Mouse (Mus musculus): Measurements from ENCODE around the gene Ebp. TPM values are rescaled to one million over a fixed set of nuclear protein-coding genes. Genes with fewer than 3 reads are reported as not detected.

Gene Ebp
- polyA plus RNA-seq, 1 experiment from 2014 or later: 28.5 TPM

GRCm38 (mm10) chrX:8218114-8218513 is 24.8 kb upstream of the Ebp start:
- Histone ChIP-seq H3K9me3 (replicated peaks; ENCODE audit: control insufficient read depth, low read length) (no peaks in the 10 kb centered on the region), H3K9ac (ENCODE audit: low read length) (no peak overlapping the region), H3K27me3 (replicated peaks; ENCODE audit: control insufficient read depth, insufficient read depth, low read length) (no peaks in the 10 kb centered on the region), H3K36me3 (ENCODE audit: control insufficient read depth, insufficient read depth, low read length) (no peaks in the 10 kb centered on the region), H3K4me2 (ENCODE audit: low read length) (no peak overlapping the region), H3K27ac (ENCODE audit: low read depth, low read length) (no peak overlapping the region), H3K4me1 (ENCODE audit: control insufficient read depth, insufficient read depth, low read length) (no peaks in the 10 kb centered on the region), H3K4me3 (ENCODE audit: low read depth, low read length) (no peak overlapping the region)
- ATAC-seq (no peak), DNase-seq (ENCODE audit: low spot score) (no peak)
- WGBS: 72% methylated on average over 2 of the region's 2 CpGs

- ATAC-seq (no peak), DNase-seq (ENCODE audit: low spot score) (no peak)
- H3K4me3 ChIP-seq (ENCODE audit: low read depth, low read length): no peak overlapping the region
- 42% methylated on average over 6 of the region's 6 CpGs for WGBS
- H3K36me3 ChIP-seq (ENCODE audit: control insufficient read depth, insufficient read depth, low read length): no peaks in the 10 kb centered on the region
- no peaks in the 10 kb centered on the region for H3K4me1 ChIP-seq (ENCODE audit: control insufficient read depth, insufficient read depth, low read length)
- H3K27ac ChIP-seq (ENCODE audit: low read depth, low read length): no peak overlapping the region
- no peaks in the 10 kb centered on the region for H3K27me3 ChIP-seq (replicated peaks; ENCODE audit: control insufficient read depth, insufficient read depth, low read length)
- no peaks in the 10 kb centered on the region for H3K9me3 ChIP-seq (replicated peaks; ENCODE audit: control insufficient read depth, low read length)
- H3K9ac ChIP-seq (ENCODE audit: low read length): no peak overlapping the region
- H3K4me2 ChIP-seq (ENCODE audit: low read length): no peak overlapping the region
Observed at GRCm38 (mm10) chrX:8217383-8217782, 24.1 kb upstream of the Ebp start.

GRCm38 (mm10) chrX:8211490-8212207 is 18.3 kb upstream of the Ebp start:
- Histone ChIP-seq H3K4me3 (ENCODE audit: low read depth, low read length) (no peak overlapping the region), H3K36me3 (ENCODE audit: control insufficient read depth, insufficient read depth, low read length) (no peaks in the 10 kb centered on the region), H3K27ac (ENCODE audit: low read depth, low read length) (no peak overlapping the region), H3K9me3 (replicated peaks; ENCODE audit: control insufficient read depth, low read length) (no peaks in the 10 kb centered on the region), H3K27me3 (replicated peaks; ENCODE audit: control insufficient read depth, insufficient read depth, low read length) (no peaks in the 10 kb centered on the region), H3K4me2 (ENCODE audit: low read length) (no peak overlapping the region), H3K4me1 (ENCODE audit: control insufficient read depth, insufficient read depth, low read length) (no peaks in the 10 kb centered on the region), H3K9ac (ENCODE audit: low read length) (no peak overlapping the region)
- DNase-seq (ENCODE audit: low spot score): no peak
- 73% methylated on average over 7 of the region's 7 CpGs for WGBS
- ATAC-seq: no peak

- Histone ChIP-seq H3K4me3 (ENCODE audit: low read depth, low read length) (no peak overlapping the region), H3K4me2 (ENCODE audit: low read length) (no peak overlapping the region), H3K4me1 (ENCODE audit: control insufficient read depth, insufficient read depth, low read length) (no peaks in the 10 kb centered on the region), H3K36me3 (ENCODE audit: control insufficient read depth, insufficient read depth, low read length) (no peaks in the 10 kb centered on the region), H3K27me3 (replicated peaks; ENCODE audit: control insufficient read depth, insufficient read depth, low read length) (no peaks in the 10 kb centered on the region), H3K9me3 (replicated peaks; ENCODE audit: control insufficient read depth, low read length) (no peaks in the 10 kb centered on the region), H3K9ac (ENCODE audit: low read length) (no peak overlapping the region), H3K27ac (ENCODE audit: low read depth, low read length) (no peak overlapping the region)
- DNase-seq (ENCODE audit: low spot score): no peak
- 64% methylated on average over 2 of the region's 2 CpGs for WGBS
- ATAC-seq: no peak
Observed at GRCm38 (mm10) chrX:8209720-8210119, 16.4 kb upstream of the Ebp start.

- Histone ChIP-seq H3K27me3 (replicated peaks; ENCODE audit: control insufficient read depth, insufficient read depth, low read length) (no peaks in the 10 kb centered on the region), H3K4me3 (ENCODE audit: low read depth, low read length) (peak overlapping the region; percentile 48; the same call in 1 of the 2 replicates), H3K9me3 (replicated peaks; ENCODE audit: control insufficient read depth, low read length) (no peaks in the 10 kb centered on the region), H3K4me1 (ENCODE audit: control insufficient read depth, insufficient read depth, low read length) (no peaks in the 10 kb centered on the region), H3K4me2 (ENCODE audit: low read length) (peak overlapping the region; percentile 56), H3K36me3 (ENCODE audit: control insufficient read depth, insufficient read depth, low read length) (no peaks in the 10 kb centered on the region), H3K27ac (ENCODE audit: low read depth, low read length) (no peak overlapping the region), H3K9ac (ENCODE audit: low read length) (no peak overlapping the region)
- WGBS: 37% methylated on average over 4 of the region's 4 CpGs
- DNase-seq (ENCODE audit: low spot score): peak; percentile 0
- no peak for ATAC-seq
Observed at GRCm38 (mm10) chrX:8207224-8207623, 13.9 kb upstream of the Ebp start.

GRCm38 (mm10) chrX:8206694-8207197 is 13.4 kb upstream of the Ebp start:
- ATAC-seq (peak; percentile 30), DNase-seq (ENCODE audit: low spot score) (peak; percentile 10)
- Histone ChIP-seq H3K4me1 (ENCODE audit: control insufficient read depth, insufficient read depth, low read length) (no peaks in the 10 kb centered on the region), H3K9ac (ENCODE audit: low read length) (no peak overlapping the region; the same call in 1 of the 2 replicates), H3K36me3 (ENCODE audit: control insufficient read depth, insufficient read depth, low read length) (no peaks in the 10 kb centered on the region), H3K27ac (ENCODE audit: low read depth, low read length) (no peak overlapping the region), H3K27me3 (replicated peaks; ENCODE audit: control insufficient read depth, insufficient read depth, low read length) (no peaks in the 10 kb centered on the region), H3K9me3 (replicated peaks; ENCODE audit: control insufficient read depth, low read length) (no peaks in the 10 kb centered on the region), H3K4me2 (ENCODE audit: low read length) (peak overlapping the region; percentile 56), H3K4me3 (ENCODE audit: low read depth, low read length) (peak overlapping the region; percentile 48)
- 30% methylated on average over 11 of the region's 11 CpGs for WGBS

- Histone ChIP-seq H3K4me2 (ENCODE audit: low read length) (peak within 1 kb of the TSS; percentile 56), H3K36me3 (ENCODE audit: control insufficient read depth, insufficient read depth, low read length) (no peaks in the 10 kb centered on the region), H3K4me3 (ENCODE audit: low read depth, low read length) (peak within 1 kb of the TSS; percentile 48), H3K4me1 (ENCODE audit: control insufficient read depth, insufficient read depth, low read length) (no peaks in the 10 kb centered on the region), H3K27ac (ENCODE audit: low read depth, low read length) (no peak within 1 kb of the TSS; the same call in 1 of the 2 replicates), H3K9ac (ENCODE audit: low read length) (peak within 1 kb of the TSS; percentile 73), H3K9me3 (replicated peaks; ENCODE audit: control insufficient read depth, low read length) (no peaks in the 10 kb centered on the region), H3K27me3 (replicated peaks; ENCODE audit: control insufficient read depth, insufficient read depth, low read length) (no peaks in the 10 kb centered on the region)
- ATAC-seq (peak; percentile 98), DNase-seq (ENCODE audit: low spot score) (peak; percentile 89)
- WGBS: 28% methylated on average over 44 of the region's 46 CpGs
Observed at GRCm38 (mm10) chrX:8206015-8206693, 12.8 kb upstream of the Ebp start, which contains the start of gene Porcn. Gene Porcn, minus strand, starts transcription at chrX:8206525.

- no peaks in the 10 kb centered on the region for H3K27me3 ChIP-seq (replicated peaks; ENCODE audit: control insufficient read depth, insufficient read depth, low read length)
- ATAC-seq (no peak), DNase-seq (ENCODE audit: low spot score) (no peak)
- H3K27ac ChIP-seq (ENCODE audit: low read depth, low read length): no peak overlapping the region
- no peaks in the 10 kb centered on the region for H3K9me3 ChIP-seq (replicated peaks; ENCODE audit: control insufficient read depth, low read length)
- H3K9ac ChIP-seq (ENCODE audit: low read length): peak overlapping the region; percentile 73
- 44% methylated on average over 7 of the region's 7 CpGs for WGBS
- H3K4me1 ChIP-seq (ENCODE audit: control insufficient read depth, insufficient read depth, low read length): no peaks in the 10 kb centered on the region
- H3K36me3 ChIP-seq (ENCODE audit: control insufficient read depth, insufficient read depth, low read length): peaks cover 5% of the 10 kb centered on the region; the same call in 1 of the 2 replicates
- H3K4me2 ChIP-seq (ENCODE audit: low read length): peak overlapping the region; percentile 56
- H3K4me3 ChIP-seq (ENCODE audit: low read depth, low read length): peak overlapping the region; percentile 48
Observed at GRCm38 (mm10) chrX:8205551-8205950, 12.2 kb upstream of the Ebp start.

GRCm38 (mm10) chrX:8205088-8205487 is 11.8 kb upstream of the Ebp start:
- no peak for DNase-seq (ENCODE audit: low spot score)
- H3K9me3 ChIP-seq (replicated peaks; ENCODE audit: control insufficient read depth, low read length): no peaks in the 10 kb centered on the region
- no peak overlapping the region for H3K27ac ChIP-seq (ENCODE audit: low read depth, low read length)
- no peak overlapping the region for H3K4me2 ChIP-seq (ENCODE audit: low read length)
- 72% methylated on average over 4 of the region's 4 CpGs for WGBS
- H3K36me3 ChIP-seq (ENCODE audit: control insufficient read depth, insufficient read depth, low read length): peaks cover 5% of the 10 kb centered on the region; the same call in 1 of the 2 replicates
- no peaks in the 10 kb centered on the region for H3K27me3 ChIP-seq (replicated peaks; ENCODE audit: control insufficient read depth, insufficient read depth, low read length)
- no peak for ATAC-seq
- H3K4me1 ChIP-seq (ENCODE audit: control insufficient read depth, insufficient read depth, low read length): no peaks in the 10 kb centered on the region
- no peak overlapping the region for H3K4me3 ChIP-seq (ENCODE audit: low read depth, low read length)
- H3K9ac ChIP-seq (ENCODE audit: low read length): no peak overlapping the region

Data from forebrain, embryonic 14.5 days (tissue).